Mouse (Mus musculus) cerebellum, adult 2 months (tissue): Measurements from ENCODE around the gene Arl4d.

Experiments
- CTCF ChIP-seq: fragments of 200-500 bp; IDR thresholded peaks from 2 replicates; pipeline ENCODE4 v1.5.1; 2011; ENCODE audit warnings: low read depth, mild to moderate bottlenecking, control low read depth, low read length, moderate library complexity, borderline replicate concordance; ENCODE audit not compliant: insufficient read depth
- POLR2A ChIP-seq: fragments of 200-500 bp; IDR thresholded peaks from 2 replicates; pipeline ENCODE4 v1.6.1; 2011; ENCODE audit warnings: low read length, control low read depth, borderline replicate concordance; ENCODE audit not compliant: insufficient read depth

DNA sequence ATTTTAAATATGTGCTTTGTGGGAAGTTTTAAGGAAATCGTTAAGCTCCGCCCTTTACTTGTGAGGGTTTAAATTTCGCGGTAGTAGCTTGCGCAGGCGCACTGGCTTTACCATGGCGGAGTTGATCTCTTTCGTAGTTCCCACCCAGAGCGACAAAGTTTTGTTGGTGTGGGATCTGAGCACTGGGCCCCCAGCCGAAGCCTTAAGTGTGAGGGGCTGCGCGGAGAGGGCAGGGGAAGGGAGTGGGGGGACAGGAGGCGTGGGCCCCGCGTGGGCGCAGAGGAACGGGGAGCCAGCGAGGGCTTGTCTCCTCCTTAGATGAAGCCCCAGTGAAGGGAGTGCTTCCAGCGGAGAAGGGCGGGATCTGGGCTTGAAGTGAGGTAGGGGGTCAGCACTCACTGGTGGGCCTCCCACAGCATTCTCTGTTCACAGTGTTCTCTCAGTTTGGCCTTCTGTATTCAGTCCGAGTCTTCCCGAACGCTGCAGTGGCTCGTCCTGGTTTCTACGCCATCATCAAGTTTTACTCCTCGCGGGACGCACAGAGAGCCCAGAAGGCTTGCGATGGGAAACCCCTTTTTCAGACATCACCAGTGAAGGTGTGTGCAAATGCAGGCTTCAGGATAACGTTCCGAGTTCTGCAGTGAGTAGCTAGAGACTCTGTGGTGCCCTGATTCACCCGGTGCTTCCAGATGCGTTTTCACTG lies 37.3 kb upstream of the Arl4d start:
- TF ChIP-seq POLR2A (no peak), CTCF (no peak)
